Mouse (Mus musculus) heart, postnatal 10 days (tissue): Measurements from ENCODE around the gene Adam17. TPM values are rescaled to one million over a fixed set of nuclear protein-coding genes. Genes with fewer than 3 reads are reported as not detected.

Experiments
- DNase-seq, 2 experiments: peaks; one replicate each; pipeline ENCODE4 v3.0.0; 2021
- intact Hi-C: fragments of 180-260 bp; cut with DNase I; formaldehyde crosslinking; loops from one replicate; pipeline ENCODE4 v1.15.1; 2025
- total RNA-seq, 2 experiments: library from RNA; stranded (reverse); gene quantifications; 2 replicates each; pipeline ENCODE4 v1.2.3; 2021

Gene Adam17
- total RNA-seq, 2 experiments from 2014 or later = 49.9 to 59.8 TPM

- no peak for DNase-seq
- intact Hi-C loops = no loop called here
Measured at GRCm38 (mm10) chr12:21363195-21363594, 10.2 kb downstream of the Adam17 start.

DNA sequence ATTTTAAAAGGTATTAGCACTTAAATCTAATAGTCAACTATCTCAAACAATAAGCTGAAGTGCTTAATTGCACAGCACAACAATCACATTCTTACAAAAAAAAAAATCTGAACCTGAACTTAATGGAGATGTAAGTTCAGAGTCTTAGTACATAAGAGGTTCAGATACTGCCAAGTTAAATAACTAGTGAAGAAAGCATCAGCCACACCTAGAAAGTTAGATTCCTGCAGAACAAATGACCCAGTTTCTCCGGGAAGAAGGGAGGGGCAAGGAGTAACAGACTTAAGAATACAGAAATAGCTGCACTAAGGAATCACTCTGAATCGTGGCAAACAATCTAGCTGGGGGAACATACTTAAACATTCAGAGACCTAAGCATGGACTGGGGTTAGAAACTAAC lies 10.7 kb downstream of the Adam17 start:
- DNase-seq = no peak
- intact Hi-C loops = no loop called here

DNA sequence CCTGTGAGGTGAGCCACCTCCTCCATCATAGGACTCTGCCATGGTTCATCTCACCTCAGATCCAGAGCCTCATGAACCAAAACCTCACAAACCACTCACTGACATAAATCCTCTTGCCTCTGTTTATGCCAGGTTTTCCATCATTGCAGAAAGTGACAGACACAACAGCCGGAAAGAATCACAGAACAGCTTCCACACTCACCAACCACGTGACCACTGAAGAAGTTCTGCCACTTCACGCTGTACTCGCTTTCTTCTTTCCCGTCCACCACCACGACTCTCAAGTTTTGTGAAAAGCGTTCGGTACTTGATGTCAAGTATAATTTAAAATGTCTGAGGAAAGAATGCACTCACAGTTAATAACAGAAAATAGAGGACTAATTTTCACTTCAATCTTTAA lies 19.8 kb downstream of the Adam17 start:
- intact Hi-C loops = no loop called here

GRCm38 (mm10) chr12:21350113-21350876 lies 23.1 kb downstream of the Adam17 start:
- no peak for DNase-seq
- intact Hi-C loops = no loop called here

More for the DNA sequence above, 19.8 kb downstream of the Adam17 start:
- no peak for DNase-seq

- intact Hi-C loops = no loop called here
Measured at GRCm38 (mm10) chr12:21346972-21347371, 26.5 kb downstream of the Adam17 start.

GRCm38 (mm10) chr12:21340674-21341073 lies 32.8 kb downstream of the Adam17 start:
- intact Hi-C loops = no loop called here
- no peak for DNase-seq

More at GRCm38 (mm10) chr12:21346972-21347371, 26.5 kb downstream of the Adam17 start:
- no peak for DNase-seq

DNA sequence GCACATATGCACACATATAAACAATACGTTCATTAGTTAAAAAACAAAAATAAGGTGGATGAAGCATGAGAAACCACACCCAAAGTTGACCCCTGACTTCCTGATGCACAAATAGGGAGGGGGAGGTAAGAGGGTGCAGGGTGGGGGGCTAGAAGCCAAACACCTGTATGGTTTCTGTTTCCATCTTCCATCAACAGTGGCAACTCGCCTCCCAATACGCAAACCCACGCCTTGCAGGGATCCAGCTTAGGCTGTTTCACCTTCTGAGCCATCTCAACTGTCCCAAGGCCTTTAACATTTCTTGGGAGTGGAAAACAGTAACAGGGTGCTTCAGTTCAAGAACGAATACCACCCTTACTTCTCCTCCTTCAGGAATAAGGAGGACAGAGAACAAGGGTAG lies 36.3 kb downstream of the Adam17 start:
- no peak for DNase-seq
- intact Hi-C loops = no loop called here

GRCm38 (mm10) chr12:21335869-21336268 lies 37.6 kb downstream of the Adam17 start:
- no peak for DNase-seq
- intact Hi-C loops = no loop called here

DNA sequence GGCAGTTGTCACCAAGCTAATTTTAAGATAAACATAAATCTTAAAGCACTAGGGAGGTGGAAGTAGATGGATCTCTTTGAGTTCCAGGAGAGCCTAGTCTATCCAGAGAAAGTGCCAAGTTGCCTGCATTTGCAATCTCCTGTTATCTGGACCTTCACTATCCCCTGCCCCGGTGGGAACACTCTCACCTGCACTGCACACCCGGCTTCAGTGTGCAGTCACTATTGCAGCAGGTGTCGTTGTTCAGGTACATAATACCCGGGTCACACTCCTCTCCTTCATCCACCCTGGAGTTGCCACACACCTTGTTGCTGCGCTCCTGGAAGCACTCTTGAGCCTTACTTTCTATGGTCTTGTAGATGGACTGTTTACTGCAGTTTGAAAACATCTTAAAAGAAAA lies 39.7 kb downstream of the Adam17 start:
- DNase-seq = no peak
- intact Hi-C loops = no loop called here

DNA sequence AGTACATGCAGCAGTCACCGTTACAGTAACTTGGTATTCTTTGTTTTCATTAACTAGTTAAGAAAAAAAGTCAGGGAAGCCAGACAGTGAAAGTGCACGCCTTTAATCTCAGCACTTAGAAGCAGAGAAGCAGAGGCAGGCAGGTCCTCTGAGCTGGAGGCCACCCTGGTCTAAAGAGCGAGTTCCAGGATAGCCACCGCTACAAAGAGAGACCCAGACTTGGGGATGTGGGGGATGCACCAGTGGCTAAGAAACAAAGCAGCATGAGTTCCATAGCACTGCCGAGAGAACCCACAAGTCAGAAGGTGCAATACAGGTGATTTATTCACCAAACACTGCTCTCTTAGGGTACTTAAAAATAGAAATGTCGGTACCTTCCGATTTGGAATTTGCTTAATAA lies 40.4 kb downstream of the Adam17 start:
- intact Hi-C loops = no loop called here
- DNase-seq = no peak

- DNase-seq = no peak
- intact Hi-C loops = no loop called here
Measured at GRCm38 (mm10) chr12:21331711-21332110, 41.7 kb downstream of the Adam17 start.

DNA sequence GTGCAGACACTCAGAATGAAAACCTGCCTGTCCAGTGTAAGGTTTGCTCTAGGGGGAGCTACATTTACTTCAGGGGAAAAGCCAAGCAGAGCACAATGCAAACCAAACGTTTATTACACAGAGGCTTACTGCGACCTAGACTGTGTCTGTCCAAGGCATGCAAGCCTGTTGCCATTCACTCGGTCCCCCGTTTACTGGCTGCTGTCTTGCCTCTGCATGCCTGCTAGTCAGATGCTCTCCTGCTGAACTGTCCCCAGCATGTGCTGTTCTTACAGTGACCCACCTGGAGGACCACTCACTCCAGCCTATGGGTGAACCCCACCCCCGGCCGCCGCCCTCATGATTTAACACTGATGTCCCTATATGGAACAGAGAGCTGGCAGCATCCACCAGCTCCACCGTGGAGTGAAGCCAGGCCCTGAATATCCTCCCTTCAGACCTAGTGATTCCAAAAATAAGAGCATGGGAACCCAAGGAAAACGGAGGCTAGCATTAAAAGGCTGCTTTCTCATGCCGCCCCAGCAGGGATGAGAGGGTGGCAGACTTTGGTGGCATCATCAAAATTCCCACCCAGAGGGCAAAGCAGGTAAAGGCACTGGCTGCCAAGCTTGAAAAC lies 42.4 kb downstream of the Adam17 start:
- intact Hi-C loops = no loop called here
- DNase-seq = peak; percentile 34 to 46

- no peak for DNase-seq
- intact Hi-C loops = no loop called here
Measured at GRCm38 (mm10) chr12:21329661-21330400, 43.6 kb downstream of the Adam17 start.

- no peak for DNase-seq
- intact Hi-C loops = no loop called here
Measured at GRCm38 (mm10) chr12:21326325-21326724, 47.1 kb downstream of the Adam17 start.

GRCm38 (mm10) chr12:21325266-21325665 lies 48.2 kb downstream of the Adam17 start:
- no peak for DNase-seq

DNA sequence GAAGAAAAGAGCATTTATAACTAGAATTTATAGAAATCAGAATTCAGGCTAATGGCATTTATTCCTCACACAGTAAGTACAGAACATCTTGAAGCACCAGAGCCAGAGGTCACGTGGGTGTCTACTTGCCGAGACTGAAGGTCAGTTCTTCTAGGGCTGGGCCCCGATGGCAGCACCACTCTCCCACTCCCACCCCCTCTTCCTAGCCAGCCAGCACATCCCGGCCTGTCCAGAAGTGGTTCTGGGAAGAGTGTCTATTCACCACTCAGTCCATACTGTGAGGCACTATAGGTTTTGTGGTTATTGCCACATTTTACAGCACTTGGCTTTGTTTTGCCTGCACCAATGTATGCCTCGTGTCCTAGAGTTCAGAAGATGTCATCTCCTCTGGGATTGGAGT lies 49.3 kb downstream of the Adam17 start:
- intact Hi-C loops = no loop called here
- no peak for DNase-seq

More at GRCm38 (mm10) chr12:21325266-21325665, 48.2 kb downstream of the Adam17 start:
- intact Hi-C loops = no loop called here

GRCm38 (mm10) chr12:21322856-21323255 lies 50.6 kb downstream of the Adam17 start:
- DNase-seq = no peak
- intact Hi-C loops = no loop called here

DNA sequence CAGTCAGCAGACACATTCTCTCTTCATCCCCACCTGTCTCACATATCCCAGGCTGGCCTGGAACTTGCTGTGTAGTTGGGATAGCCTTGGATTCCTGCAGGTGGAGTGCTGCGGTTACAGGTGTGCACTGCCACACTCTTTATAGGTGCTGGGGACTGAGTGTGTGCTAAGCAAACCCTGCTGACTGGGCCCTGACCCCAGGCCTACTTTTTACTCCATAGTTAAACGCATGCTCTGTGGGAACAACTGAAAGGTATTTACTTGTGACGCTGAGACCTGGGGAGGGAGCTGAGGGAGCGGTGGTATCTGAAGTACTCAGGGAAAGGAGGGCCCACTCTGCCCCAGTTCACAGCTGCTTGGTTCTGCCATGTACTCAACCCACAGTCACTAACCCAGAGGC lies 51.1 kb downstream of the Adam17 start:
- DNase-seq = no peak
- intact Hi-C loops = no loop called here

DNA sequence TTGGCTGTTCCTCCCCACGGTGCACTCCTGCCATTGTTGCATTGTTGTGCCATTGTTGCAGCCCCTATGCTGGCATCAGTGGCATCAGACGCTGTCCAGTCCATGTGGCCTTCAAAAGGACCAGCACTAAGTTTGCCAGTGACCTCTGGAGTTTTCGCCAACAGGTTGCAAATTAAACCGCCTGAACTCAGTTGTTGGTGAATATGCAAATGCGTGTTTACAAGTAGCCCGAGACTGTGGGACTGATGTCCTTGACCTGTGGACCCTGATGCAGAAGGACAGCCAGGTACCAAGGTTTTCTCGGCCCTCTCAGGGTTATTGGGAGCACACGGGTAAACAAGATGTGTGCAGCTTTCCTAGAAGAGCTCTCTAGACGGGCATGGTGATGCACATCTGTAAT lies 52.3 kb downstream of the Adam17 start:
- intact Hi-C loops = no loop called here
- no peak for DNase-seq

DNA sequence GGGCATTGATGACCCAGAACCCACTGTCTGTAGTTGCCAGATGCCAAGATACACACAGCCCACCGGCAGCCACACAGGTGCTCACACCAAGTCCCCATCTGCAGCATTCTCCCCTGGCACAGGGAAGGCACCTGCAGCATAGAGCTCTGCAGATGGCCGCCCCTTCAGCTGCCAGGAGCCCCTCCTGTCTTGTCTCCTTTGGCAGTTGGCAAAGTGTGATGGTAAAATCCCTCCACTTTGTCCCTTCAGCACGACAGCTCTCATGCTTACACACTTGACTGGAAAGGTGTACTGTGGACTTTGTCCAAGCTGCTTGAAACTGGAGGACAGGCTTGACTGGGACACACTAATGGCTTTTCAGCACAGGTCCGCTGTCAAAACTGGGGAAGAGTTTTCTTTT lies 53.1 kb downstream of the Adam17 start:
- intact Hi-C loops = no loop called here
- no peak for DNase-seq

DNA sequence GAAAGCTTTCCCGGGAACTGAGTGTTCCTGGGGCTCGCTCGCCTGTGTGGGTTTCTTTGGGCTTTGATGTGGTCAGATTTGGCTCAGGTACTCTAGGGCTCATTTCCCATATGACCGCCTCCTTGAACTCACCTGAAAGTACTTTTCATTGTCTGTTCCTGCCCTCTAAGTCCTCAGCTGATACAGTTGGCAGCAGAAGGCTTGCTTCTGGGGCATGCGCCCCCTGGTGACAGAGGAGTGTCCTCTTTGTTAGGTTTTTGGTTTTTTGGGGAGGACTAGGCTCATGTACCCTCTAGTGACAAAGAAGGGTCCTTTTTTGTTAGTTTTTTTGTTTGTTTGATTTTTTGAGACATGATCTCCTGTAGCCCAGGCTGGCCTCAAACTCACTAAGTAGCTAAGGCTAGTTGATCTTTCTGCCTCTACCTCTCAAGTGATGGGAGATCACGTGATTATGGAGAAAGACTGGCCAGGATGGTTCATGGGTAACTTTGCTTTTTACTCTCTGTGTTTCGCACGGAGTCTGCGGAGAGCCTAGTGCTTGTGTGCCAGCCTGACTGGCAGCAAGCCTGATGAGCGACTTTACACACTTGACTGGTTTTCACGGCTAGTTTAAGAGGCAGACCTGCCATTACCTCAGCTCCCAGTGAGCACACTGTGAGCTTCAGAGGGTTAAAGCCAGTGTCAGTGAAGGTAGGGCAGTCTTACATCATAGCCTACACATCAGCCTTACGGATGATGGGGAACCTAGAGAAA lies 55.1 kb downstream of the Adam17 start:
- intact Hi-C loops = loop anchor here (5.0 to 10.0 kb wide), 3 partner anchors 99 to 391 kb away; partner anchors contain the start of gene Ywhaq
- peak; percentile 68 to 76 for DNase-seq
